Mouse (Mus musculus) limb, embryonic 14.5 days (tissue): Measurements from ENCODE around the gene Defb19. TPM values are rescaled to one million over a fixed set of nuclear protein-coding genes. Genes with fewer than 3 reads are reported as not detected.

Source experiments
- ATAC-seq: fragments of 200-750 bp; cut with Nextera tagmentation; 2 replicates; pipeline ENCODE4 v1.8.0; 2017; ENCODE audit warnings: low read depth, moderate number of reproducible peaks, moderate TSS enrichment; ENCODE audit not compliant: low FRiP score
- DNase-seq: peaks from one replicate; pipeline ENCODE4 v3.0.0-alpha.2; 2015; ENCODE audit warnings: low spot score
- H3K27ac ChIP-seq: fragments of 300-500 bp; sonication (generic); replicated peaks from 2 replicates; pipeline ENCODE4 v1.5.1; 2014; ENCODE audit warnings: low read depth, mild to moderate bottlenecking, low read length, moderate library complexity, mixed read lengths
- H3K27me3 ChIP-seq: fragments of 300-500 bp; sonication (generic); 2 replicates; pipeline ENCODE4 v1.6.1; 2014; ENCODE audit warnings: low read length, mixed read lengths; ENCODE audit not compliant: control insufficient read depth, insufficient read depth
- H3K36me3 ChIP-seq: fragments of 300-500 bp; sonication (generic); 2 replicates; pipeline ENCODE4 v1.6.1; 2014; ENCODE audit warnings: mild to moderate bottlenecking, low read length, moderate library complexity, mixed read lengths; ENCODE audit not compliant: control insufficient read depth, insufficient read depth
- H3K4me1 ChIP-seq: fragments of 300-500 bp; sonication (generic); 2 replicates; pipeline ENCODE4 v1.6.1; 2014; ENCODE audit warnings: antibody characterized with exemption, low read length, mixed read lengths; ENCODE audit not compliant: control insufficient read depth, insufficient read depth
- H3K4me2 ChIP-seq: fragments of 300-500 bp; sonication (generic); replicated peaks from 2 replicates; pipeline ENCODE4 v1.6.1; 2014; ENCODE audit warnings: low read depth, mild to moderate bottlenecking, low read length, moderate library complexity; ENCODE audit not compliant: severe bottlenecking
- H3K4me3 ChIP-seq: fragments of 300-500 bp; sonication (generic); replicated peaks from 2 replicates; pipeline ENCODE4 v1.5.1; 2014; ENCODE audit warnings: low read length
- H3K9ac ChIP-seq: fragments of 300-500 bp; sonication (generic); 2 replicates; pipeline ENCODE4 v1.6.1; 2014; ENCODE audit warnings: mild to moderate bottlenecking, low read depth, low read length, moderate library complexity; ENCODE audit not compliant: severe bottlenecking
- H3K9me3 ChIP-seq: fragments of 300-500 bp; sonication (generic); 2 replicates; pipeline ENCODE4 v1.6.1; 2016; ENCODE audit warnings: low read length; ENCODE audit not compliant: control insufficient read depth
- POLR2A ChIP-seq: fragments of 200-500 bp; IDR thresholded peaks from 2 replicates; pipeline ENCODE4 v1.8.0; 2012; ENCODE audit warnings: inconsistent platforms, mild to moderate bottlenecking, moderate library complexity, borderline replicate concordance; ENCODE audit not compliant: insufficient read depth, insufficient read length; ENCODE audit errors: extremely low read depth
- WGBS: fragments of 180-500 bp; shearing (Covaris S2); extraction: QIAGEN DNeasy Blood & Tissue Kit; methylation state at CpG from one replicate; pipeline ENCODE4 v1.1.7; 2014; 5-methylcytosine and 5-hydroxymethylcytosine counted together
- polyA plus RNA-seq, 2 experiments: library from polyadenylated mRNA; depleted of rRNA in 1 of 2; stranded (reverse) in 1 of 2; unstranded in 1 of 2; fragments of >200 nt; fragmentation: Nextera tagmentation in 1 of 2; extraction: Ambion mirVana in 1 of 2; gene quantifications; 2 replicates each; pipeline versions ENCODE4 v1.2.1 to v1.2.3; 2012 to 2014

Gene Defb19
- polyA plus RNA-seq, 2 experiments = not detected

DNA sequence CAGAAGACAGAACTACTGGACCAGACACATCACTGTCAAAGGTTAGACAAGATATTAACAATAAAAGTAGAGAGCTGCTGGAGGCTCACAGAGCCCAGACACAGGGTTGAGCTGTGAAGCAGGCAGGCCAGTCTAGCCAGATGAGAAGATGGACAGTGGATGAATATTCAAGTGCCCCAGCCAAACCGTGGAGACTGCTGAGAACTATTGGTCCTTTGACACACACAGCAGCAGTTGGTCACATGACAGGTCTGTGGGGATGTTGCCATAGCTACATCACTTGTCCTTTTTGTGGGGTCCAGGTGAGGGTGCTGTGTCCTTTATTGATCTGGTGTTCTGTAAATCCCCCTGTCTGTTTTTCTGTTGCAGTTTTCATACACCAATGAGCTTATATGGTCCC lies 45.1 kb upstream of the Defb19 start:
- Histone ChIP-seq H3K4me2 (no peak overlapping the region), H3K9me3 (no peaks in the 10 kb centered on the region), H3K36me3 (no peaks in the 10 kb centered on the region), H3K9ac (no peak overlapping the region), H3K4me3 (no peak overlapping the region), H3K27me3 (peaks cover 32% of the 10 kb centered on the region), H3K4me1 (peaks cover 8% of the 10 kb centered on the region; the same call in 1 of the 2 replicates), H3K27ac (no peak overlapping the region)
- WGBS = 25% methylated on average over 1 of the region's 1 CpGs
- TF ChIP-seq POLR2A = no peak
- ATAC-seq (no peak), DNase-seq (no peak)

DNA sequence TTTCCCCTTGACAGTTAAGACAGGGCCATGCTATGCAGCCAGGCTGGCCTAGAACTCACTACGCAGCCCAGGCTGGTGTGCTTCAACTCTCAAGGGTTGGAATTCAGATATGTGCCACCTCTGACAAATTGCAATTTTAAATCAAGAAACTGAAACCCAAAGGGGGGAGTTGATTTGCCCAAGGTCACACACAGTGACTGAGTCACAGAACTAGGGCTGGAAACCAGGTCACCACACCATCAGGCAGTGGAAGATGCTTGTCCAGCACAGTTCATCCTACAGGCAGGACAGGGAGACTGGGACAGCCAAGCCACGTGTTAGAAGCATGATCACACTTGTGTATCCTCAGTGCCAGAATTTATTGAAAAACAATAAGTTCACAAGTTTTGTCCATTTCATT lies 44.5 kb upstream of the Defb19 start:
- Histone ChIP-seq H3K9me3 (no peaks in the 10 kb centered on the region), H3K9ac (no peak overlapping the region), H3K4me1 (peaks cover 8% of the 10 kb centered on the region; the same call in 1 of the 2 replicates), H3K4me3 (no peak overlapping the region), H3K27me3 (peaks cover 32% of the 10 kb centered on the region), H3K27ac (no peak overlapping the region), H3K4me2 (no peak overlapping the region), H3K36me3 (no peaks in the 10 kb centered on the region)
- DNase-seq = no peak
- 77% methylated on average over 2 of the region's 2 CpGs for WGBS
- no peak for ATAC-seq
- TF ChIP-seq POLR2A = no peak

DNA sequence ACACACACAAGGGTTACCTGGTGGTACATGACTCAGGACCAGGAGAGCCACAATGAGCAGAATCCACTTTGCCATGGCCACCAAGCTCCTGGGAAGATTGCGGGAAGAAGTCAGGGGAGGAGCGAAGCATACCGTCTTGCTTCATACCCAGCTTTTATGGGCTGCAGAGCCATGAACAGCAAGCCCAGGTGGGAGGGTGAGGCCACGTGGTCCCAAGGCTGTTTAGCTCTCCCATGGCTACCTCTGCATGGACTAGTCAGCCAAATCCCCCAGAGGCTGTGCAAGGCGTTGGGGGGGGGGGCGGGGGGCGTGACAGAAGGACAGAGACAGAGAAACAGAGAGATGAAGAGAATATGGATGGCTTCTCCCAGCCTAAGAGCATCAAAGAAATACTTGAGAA lies 42.8 kb upstream of the Defb19 start, which contains the start of gene Defb25:
Gene Defb25, minus strand, starts transcription at position 101 of the 400 bp plus-strand sequence.
- Histone ChIP-seq H3K9me3 (no peaks in the 10 kb centered on the region), H3K4me2 (no peak within 1 kb of the TSS), H3K27ac (no peak within 1 kb of the TSS), H3K36me3 (no peaks in the 10 kb centered on the region), H3K4me3 (no peak within 1 kb of the TSS), H3K9ac (no peak within 1 kb of the TSS), H3K27me3 (peaks cover 27% of the 10 kb centered on the region), H3K4me1 (peaks cover 8% of the 10 kb centered on the region; the same call in 1 of the 2 replicates)
- ATAC-seq (no peak), DNase-seq (no peak)
- TF ChIP-seq POLR2A = no peak
- WGBS = 64% methylated on average over 4 of the region's 7 CpGs

DNA sequence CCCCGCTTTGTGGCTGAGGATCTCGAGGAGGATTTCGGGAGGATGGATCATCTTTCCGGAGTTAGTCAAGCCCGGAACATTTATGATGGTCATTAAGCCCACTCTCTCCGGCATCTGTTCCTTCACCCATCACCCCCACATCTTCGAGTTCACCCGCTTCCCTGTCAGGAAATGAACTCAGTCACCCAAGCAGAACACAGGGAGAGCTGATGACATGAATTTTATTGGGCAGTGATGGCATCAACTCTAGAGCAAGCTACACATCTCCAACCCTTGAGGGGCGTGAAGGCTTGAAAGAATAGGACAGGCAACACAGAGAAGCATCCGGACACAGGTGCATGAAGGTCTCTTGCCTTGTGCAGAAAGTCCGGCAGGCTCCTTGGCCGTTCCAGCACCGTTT lies 42.0 kb upstream of the Defb19 start:
- Histone ChIP-seq H3K4me3 (no peak overlapping the region), H3K4me1 (peaks cover 6% of the 10 kb centered on the region; the same call in 1 of the 2 replicates), H3K4me2 (no peak overlapping the region), H3K9ac (no peak overlapping the region), H3K27me3 (peaks cover 19% of the 10 kb centered on the region), H3K27ac (no peak overlapping the region), H3K36me3 (no peaks in the 10 kb centered on the region), H3K9me3 (no peaks in the 10 kb centered on the region)
- no peak for TF ChIP-seq POLR2A
- ATAC-seq = no peak
- WGBS = 74% methylated on average over 13 of the region's 13 CpGs
- DNase-seq = no peak

DNA sequence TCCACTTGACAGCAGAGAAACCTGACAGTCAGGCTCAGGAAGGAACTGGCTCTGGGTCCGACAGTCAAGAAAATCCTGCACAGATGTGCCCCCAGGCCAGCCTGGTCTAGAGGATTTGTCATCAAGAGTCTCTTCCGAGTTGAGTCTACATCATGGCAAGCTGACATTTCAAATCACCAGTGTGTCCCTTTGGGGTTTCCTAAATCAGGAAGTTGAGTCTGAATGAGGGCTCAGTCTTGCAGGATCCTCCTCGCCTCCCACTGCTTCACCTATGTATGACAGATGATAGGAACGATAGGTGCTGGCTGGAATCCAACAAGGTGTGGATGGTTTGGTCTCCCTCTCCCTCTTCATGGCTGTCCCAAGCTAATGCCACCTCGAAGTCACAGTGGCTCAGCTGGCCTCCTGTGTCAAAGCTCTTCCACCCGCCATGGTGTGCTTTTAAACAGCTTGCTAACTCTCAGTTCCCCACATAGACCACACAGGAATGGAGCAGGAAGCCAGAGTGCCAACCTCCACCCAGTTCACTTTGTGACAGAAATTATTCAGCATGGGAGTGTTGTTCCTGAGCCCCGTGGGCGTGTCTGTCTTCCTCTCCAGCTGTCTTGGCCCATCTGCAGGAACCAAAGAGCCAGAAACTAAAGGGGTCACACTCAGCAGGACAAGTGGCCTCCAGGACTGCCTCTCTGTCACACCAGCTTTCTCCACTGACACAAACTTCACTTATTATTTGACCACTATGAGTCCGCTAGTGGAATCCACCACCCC lies 40.4 kb upstream of the Defb19 start:
- H3K9me3 ChIP-seq = no peaks in the 10 kb centered on the region

DNA sequence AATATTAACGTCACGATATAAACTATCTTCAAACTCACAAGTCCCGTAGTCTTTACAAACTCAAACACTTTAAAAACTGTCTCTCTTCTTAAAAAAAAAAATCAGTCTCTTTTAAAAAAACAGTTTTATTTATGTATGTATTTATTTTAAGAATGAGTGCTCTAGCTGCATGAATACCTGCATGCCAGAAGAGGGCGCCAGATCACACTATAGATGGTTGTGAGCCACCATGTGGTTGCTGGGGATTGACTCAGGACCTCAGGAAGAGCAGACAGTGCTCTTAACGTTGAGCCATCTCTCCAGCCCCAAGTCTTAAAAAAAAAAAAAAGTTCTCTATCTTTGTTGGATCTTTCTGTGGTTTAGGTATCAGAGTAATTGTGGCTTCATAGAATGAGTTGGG lies 37.3 kb upstream of the Defb19 start:
- Histone ChIP-seq H3K4me2 (no peak overlapping the region), H3K36me3 (no peaks in the 10 kb centered on the region), H3K9me3 (no peaks in the 10 kb centered on the region), H3K27ac (no peak overlapping the region), H3K9ac (no peak overlapping the region), H3K4me1 (no peaks in the 10 kb centered on the region), H3K4me3 (no peak overlapping the region), H3K27me3 (no peaks in the 10 kb centered on the region)
- DNase-seq = no peak
- no peak for TF ChIP-seq POLR2A
- 65% methylated on average over 5 of the region's 5 CpGs for WGBS
- no peak for ATAC-seq

More for the DNA sequence above, 40.4 kb upstream of the Defb19 start:
- TF ChIP-seq POLR2A = no peak
- H3K9ac ChIP-seq = no peak overlapping the region
- no peak overlapping the region for H3K4me3 ChIP-seq
- ATAC-seq (no peak), DNase-seq (no peak)
- no peaks in the 10 kb centered on the region for H3K36me3 ChIP-seq
- H3K27me3 ChIP-seq = peaks cover 3% of the 10 kb centered on the region
- H3K4me1 ChIP-seq = no peaks in the 10 kb centered on the region
- no peak overlapping the region for H3K4me2 ChIP-seq
- WGBS = 66% methylated on average over 9 of the region's 9 CpGs
- H3K27ac ChIP-seq = no peak overlapping the region
